Mouse (Mus musculus) c-Kit-positive CD71-positive TER-119-positive erythroid progenitor cells, embryonic 14.5 days (primary cell): ENCODE results near the gene Chn2.

ENCODE experiments used
- DNase-seq: peaks from one replicate; pipeline ENCODE4 v3.0.0-alpha.2; 2013; ENCODE audit warnings: low spot score

Chn2 gene

DNA sequence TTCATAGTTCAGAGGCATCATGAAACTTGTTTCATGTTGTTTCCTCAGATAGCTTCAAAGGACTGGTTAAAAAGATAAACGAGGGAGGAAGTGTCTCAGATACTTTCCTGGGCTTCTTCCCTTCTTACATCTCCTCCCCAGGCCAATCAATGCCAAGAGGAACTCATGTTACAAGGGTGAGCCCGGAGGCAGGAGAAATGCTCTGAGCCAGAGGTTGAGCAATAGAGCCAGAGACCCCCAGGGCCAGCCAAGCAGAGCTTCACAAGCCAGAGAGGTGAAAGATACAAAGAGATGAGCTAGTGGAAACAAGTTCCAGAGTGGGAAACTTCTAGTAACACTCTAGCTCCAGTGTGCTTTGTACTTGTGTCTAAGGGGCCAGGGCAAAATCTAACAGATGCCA, 38.9 kb downstream of the Chn2 start:
- DNase-seq = no peak

GRCm38 (mm10) chr6:54079881-54080280, 40.5 kb downstream of the Chn2 start:
- no peak for DNase-seq

- no peak for DNase-seq
Measured at GRCm38 (mm10) chr6:54080518-54081285, 41.3 kb downstream of the Chn2 start.

GRCm38 (mm10) chr6:54082576-54082975, 43.2 kb downstream of the Chn2 start:
- no peak for DNase-seq

DNA sequence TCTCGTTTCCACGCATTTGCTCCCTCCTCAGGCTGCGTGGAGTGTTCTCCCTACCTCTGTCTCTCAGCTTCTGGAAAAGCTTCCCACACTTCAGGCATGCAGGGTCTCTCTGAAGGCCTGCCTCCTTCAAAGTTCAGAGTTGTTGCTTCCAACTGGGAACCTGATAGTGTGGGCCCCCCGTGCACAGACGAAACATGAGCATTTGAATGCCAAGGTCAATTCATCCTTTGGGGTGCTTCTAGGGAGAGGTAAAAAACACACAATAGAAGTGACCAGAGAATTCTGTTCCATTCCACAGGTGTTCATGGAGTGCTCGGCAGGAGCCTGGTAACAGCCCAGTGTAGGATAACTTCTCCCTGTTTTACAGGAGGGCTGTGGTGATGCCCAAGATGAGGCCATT, 44.7 kb downstream of the Chn2 start:
- DNase-seq = no peak

GRCm38 (mm10) chr6:54085009-54085408, 45.7 kb downstream of the Chn2 start:
- DNase-seq = no peak

DNA sequence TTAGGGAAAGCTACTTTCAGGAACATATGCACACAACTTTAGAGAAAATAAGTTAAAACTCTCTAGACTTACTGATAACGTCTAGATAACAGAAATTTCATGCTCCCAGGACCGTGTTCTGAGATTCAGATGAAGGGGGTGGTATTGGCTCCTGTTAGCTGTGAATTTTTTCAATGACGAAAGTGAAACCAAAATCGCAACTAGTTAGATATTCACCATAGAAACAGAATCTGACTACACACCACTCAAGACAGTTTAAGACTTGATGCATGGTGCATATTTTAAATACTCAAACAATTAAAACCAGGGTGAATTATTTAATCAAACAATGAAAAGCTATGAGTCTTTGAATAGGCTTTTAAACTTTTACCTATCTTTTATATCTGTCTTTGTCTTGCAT, 48.8 kb downstream of the Chn2 start:
- no peak for DNase-seq

- no peak for DNase-seq
Measured at GRCm38 (mm10) chr6:54090822-54091221, 51.5 kb downstream of the Chn2 start.

- DNase-seq = no peak
Measured at GRCm38 (mm10) chr6:54092920-54093319, 53.6 kb downstream of the Chn2 start.

DNA sequence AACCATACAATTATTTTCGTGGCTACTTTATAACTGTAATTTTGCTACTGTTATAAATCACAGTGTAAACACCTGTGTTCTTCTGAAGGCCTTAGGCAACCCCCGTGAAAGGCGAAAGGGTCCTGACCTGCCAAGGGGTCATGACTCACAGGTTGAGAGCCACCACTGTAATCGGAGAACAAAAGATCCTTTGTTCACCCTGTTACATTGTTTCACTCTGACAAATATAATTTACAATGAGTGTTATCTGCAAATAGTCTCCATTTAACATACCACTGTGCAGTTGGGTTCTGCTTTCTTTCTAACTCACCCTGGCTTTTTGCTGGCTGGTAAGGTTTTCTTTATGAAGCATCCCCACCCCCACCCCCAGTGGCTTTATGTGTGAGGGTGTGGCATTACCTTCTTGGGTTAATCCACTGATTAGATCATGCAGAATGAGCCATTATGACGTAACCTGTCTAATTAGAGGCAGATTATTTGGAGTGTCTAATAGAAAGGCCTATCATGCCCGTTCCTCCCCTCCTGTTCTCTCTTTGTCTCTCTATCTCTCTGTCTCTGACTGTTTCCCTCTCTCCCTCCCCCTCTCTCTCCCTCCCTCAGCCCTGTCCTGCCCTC, 56.9 kb downstream of the Chn2 start:
- no peak for DNase-seq

DNA sequence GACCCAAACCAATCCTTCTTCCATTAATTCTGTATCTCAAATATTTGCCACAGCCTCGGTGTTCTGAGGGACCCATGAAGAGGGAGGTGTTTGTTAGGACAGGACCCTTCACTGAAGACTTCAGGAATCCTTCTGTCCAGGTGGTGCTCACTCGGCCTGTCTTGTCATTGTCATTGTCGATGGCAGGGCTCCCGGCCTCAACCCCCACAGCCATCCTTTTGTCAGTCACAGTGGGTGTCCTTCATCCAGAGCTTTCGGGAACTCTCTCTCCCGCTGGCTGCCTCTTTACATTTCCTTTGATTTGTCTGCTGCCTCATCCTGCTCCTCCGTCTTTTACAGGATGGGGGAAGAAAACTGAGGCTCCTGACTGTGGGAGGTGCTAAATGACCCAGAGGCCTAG, 57.5 kb downstream of the Chn2 start:
- DNase-seq = no peak

- no peak for DNase-seq
Measured at GRCm38 (mm10) chr6:54098339-54098738, 59.0 kb downstream of the Chn2 start.

GRCm38 (mm10) chr6:54099659-54100058, 60.3 kb downstream of the Chn2 start:
- no peak for DNase-seq

- DNase-seq = no peak
Measured at GRCm38 (mm10) chr6:54102210-54102609, 62.9 kb downstream of the Chn2 start.

GRCm38 (mm10) chr6:54103276-54103975, 64.1 kb downstream of the Chn2 start:
- no peak for DNase-seq

- DNase-seq = no peak
Measured at GRCm38 (mm10) chr6:54111416-54111984, 72.1 kb downstream of the Chn2 start.

DNA sequence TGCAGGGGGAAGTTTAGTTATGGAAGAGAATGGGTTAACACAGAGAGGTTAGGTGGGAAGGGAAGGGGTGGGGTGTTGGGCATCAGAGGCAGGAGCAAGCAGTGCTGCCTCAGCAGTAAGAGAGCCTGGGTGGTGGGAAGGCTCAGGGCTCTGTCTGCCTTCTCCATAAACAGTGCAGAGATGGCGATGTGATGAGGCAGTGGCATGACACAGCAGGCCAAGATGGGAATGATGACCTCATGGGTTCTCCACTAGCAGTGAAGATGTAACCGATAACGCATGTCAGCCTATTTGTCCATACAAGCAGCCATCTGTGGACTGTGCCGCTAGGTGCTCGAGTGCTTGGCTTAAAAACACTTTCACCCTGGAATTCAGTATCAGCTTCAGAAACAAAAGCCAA, 74.0 kb downstream of the Chn2 start:
- DNase-seq = no peak

DNA sequence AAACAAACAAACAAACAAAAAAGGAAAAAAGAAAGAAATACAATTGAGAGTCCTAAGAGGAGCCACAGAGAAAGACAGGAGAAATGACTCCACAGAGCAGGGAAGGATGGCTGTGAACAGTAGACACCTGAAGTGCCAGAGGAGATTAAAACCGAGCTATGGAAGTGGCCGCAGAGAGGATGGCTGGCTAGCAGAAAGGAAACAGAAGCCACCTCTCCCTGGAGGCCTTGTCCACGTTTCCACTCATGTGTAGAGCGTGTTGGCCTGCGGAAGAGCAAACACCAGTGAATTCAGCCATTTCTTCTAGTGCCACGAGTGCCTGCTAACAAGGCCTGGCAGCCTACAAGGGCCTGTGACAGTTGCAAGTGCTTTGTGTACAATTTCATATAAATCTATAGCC, 75.1 kb downstream of the Chn2 start:
- no peak for DNase-seq

- DNase-seq = no peak
Measured at GRCm38 (mm10) chr6:54116299-54116698, 76.9 kb downstream of the Chn2 start.

DNA sequence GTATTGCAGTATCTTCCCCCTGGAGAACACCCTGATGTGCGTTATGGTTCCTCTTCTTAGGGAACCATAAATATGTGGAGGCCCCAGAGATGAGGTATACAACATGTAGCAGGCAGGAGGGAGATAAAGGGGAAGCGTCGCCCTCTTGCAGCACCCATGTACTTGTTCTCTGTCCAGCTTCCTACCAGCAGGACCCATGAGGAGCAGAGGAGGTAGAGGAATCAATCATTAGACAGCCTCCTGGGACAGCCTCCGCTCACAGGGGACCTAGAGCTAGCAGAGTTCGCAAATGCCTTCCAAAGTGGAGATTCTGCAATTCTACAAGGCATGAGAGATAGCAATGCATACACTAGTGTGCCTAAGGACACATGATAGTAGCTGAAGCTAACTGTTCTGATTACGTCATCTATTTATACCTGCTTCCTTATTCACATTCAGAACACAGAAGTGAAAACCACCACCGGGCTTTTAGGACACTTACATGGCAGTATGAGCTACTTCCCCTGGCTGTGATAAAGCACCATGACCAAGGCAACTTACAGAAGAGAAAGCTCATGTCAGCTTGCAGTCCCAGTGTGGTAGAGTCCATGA, 77.7 kb downstream of the Chn2 start:
- no peak for DNase-seq

DNA sequence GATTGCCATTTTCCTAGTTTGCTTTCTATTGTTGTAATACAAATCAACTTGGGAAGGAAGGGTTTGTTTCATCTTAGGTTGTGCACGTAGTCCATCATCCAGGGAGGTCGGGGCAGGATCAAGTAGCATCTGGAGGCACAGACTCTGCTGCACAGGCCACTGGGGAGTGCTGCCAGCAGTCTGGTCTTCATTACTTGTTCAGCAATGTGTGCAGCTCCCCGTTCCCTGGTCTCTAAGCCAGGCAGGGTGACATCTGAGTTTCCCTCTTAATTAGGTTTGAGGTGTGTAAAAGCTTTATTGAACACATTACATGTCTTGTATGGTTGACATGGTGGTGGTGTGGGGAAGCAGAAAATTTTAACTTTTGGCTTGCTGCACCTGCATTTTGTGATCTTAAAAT, 79.0 kb downstream of the Chn2 start:
- no peak for DNase-seq

DNA sequence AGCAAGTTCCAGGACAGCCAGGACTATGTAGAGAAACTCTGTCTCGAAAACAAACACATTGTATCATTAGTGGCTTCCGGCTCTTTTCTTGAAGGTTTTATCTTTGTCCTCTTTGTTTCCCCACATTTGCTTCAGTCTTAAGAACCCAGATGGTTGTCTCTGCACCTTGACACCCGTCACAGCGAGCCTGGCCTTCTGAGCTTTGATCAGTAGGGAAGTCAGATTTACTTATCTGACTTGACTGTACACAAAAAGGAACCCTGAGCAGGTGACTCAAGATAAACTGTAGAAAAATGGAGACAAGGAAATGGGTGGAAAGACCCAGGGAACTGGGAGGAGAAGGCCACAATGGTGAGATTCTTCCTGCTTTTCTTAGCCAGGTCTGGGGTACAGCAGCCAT, 79.5 kb downstream of the Chn2 start:
- no peak for DNase-seq

DNA sequence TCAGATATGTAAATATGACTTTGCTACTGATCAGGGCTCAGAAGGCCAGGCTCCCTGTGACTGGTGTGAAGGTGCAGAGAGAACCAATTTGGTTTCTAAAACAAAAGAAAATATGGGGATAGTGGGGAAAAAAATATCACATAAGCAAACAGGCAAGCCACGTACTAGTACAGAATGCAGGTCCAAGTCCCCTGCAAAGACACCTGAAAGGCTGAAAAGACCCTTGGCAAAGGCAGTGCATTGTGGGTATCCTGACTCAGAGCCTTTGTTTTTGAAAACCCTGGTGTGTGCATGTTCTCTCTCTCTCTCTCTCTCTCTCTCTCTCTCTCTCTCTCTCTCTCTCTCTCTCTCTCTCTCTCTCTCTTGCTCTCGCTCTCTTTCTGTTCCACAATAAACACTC, 80.1 kb downstream of the Chn2 start:
- no peak for DNase-seq
